Mouse (Mus musculus) olfactory bulb, adult 2 months (tissue): ENCODE results near the gene Itgb8.

ENCODE experiments used
- CTCF ChIP-seq: fragments of 200-500 bp; IDR thresholded peaks from 2 replicates; pipeline ENCODE4 v1.5.1; 2012; ENCODE audit warnings: low read depth, mild to moderate bottlenecking, low read length, moderate library complexity; ENCODE audit not compliant: insufficient read depth
- POLR2A ChIP-seq: fragments of 200-500 bp; IDR thresholded peaks from 2 replicates; pipeline ENCODE4 v1.6.1; 2012; ENCODE audit warnings: mild to moderate bottlenecking, low read depth, low read length, moderate library complexity; ENCODE audit not compliant: insufficient read depth

DNA sequence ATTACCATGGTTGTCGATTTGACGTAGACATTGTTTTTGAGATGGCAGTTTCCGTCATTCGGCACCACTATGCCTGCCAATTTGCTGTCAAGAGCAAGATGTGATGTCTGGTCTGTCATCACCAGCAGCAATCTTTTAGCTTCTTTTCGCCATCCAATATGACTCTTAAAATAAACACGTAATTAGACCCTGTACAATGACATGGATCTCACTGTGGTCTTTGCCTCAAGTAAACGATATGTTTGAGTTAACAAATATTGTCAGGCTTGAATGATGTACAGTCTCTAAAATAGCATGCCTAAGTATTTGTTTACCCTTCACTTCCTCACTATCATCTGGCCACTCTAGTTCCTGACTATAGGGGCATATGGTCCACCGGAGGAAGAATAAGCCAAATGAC, 48.8 kb downstream of the Itgb8 start:
- no peak for TF ChIP-seq CTCF
- TF ChIP-seq POLR2A = no peak
